Mouse (Mus musculus) cerebellum, adult 2 months (tissue): ENCODE measurements around the gene Ppt1.

Experiments used
- CTCF ChIP-seq: fragments of 200-500 bp; IDR thresholded peaks from 2 replicates; pipeline ENCODE4 v1.5.1; 2011; ENCODE audit warnings: low read depth, mild to moderate bottlenecking, control low read depth, low read length, moderate library complexity, borderline replicate concordance; ENCODE audit not compliant: insufficient read depth
- POLR2A ChIP-seq: fragments of 200-500 bp; IDR thresholded peaks from 2 replicates; pipeline ENCODE4 v1.6.1; 2011; ENCODE audit warnings: low read length, control low read depth, borderline replicate concordance; ENCODE audit not compliant: insufficient read depth

DNA sequence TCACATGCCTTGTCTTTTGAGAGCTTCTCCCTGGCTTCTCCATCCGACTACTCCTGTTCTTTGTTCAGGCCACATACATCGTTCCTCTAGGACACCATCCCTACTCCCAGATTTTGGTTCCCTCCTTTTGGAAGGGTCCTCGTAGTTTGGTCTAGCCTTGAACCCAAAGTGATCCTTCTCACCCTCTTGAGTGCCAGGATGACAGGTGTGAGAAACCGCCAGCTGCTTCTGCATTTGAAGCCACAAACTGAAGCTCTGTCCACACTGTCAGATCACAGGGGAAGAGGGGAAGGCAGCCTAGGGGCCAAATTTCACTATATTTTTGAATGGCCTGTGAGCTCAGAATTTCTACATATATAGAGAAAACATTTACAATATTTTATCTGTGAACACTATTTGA is 18.7 kb downstream of the Ppt1 start:
- no peak for TF ChIP-seq CTCF
- TF ChIP-seq POLR2A: no peak
